Mouse (Mus musculus) kidney, adult 2 months (tissue): ENCODE measurements around the gene Igsf21. TPM values are rescaled to one million over a fixed set of nuclear protein-coding genes. Genes with fewer than 3 reads are reported as not detected.

ENCODE experiments used
- DNase-seq: peaks from one replicate; pipeline ENCODE4 v3.0.0; 2021
- H3K27ac ChIP-seq: fragments of 200-500 bp; 2 replicates; pipeline ENCODE4 v1.5.1; 2012; ENCODE audit warnings: low read depth, low read length, control low read depth, inconsistent platforms; ENCODE audit not compliant: insufficient read depth
- H3K27me3 ChIP-seq: fragments of 200-500 bp; replicated peaks from 2 replicates; pipeline ENCODE4 v1.6.1; 2012; ENCODE audit warnings: mild to moderate bottlenecking, moderate library complexity, low read length, inconsistent platforms; ENCODE audit not compliant: control insufficient read depth, insufficient read depth
- H3K36me3 ChIP-seq: fragments of 200-500 bp; 2 replicates; pipeline ENCODE4 v1.6.1; 2012; ENCODE audit warnings: mild to moderate bottlenecking, moderate library complexity, low read length, inconsistent platforms; ENCODE audit not compliant: control insufficient read depth, insufficient read depth
- H3K4me1 ChIP-seq: fragments of 200-500 bp; 2 replicates; pipeline ENCODE4 v1.6.1; 2011; ENCODE audit warnings: low read length; ENCODE audit not compliant: control insufficient read depth, insufficient read depth
- H3K4me3 ChIP-seq: fragments of 200-500 bp; 2 replicates; pipeline ENCODE4 v1.5.1; 2011; ENCODE audit warnings: mild to moderate bottlenecking, low read depth, low read length, control low read depth; ENCODE audit not compliant: insufficient read depth
- CTCF ChIP-seq: fragments of 200-500 bp; conservative IDR thresholded peaks from 2 replicates; pipeline ENCODE4 v1.5.1; 2011; ENCODE audit warnings: low read depth, mild to moderate bottlenecking, control low read depth, low read length, moderate library complexity, mixed read lengths; ENCODE audit not compliant: insufficient read depth, insufficient read length
- POLR2A ChIP-seq: fragments of 200-500 bp; IDR thresholded peaks from one replicate; pipeline ENCODE4 v1.6.1; 2011; ENCODE audit warnings: low read depth, low read length, control low read depth
- WGBS: fragments of 180-500 bp; shearing (Covaris S2); methylation state at CpG from one replicate; pipeline ENCODE4 v1.1.7; 2018; 5-methylcytosine and 5-hydroxymethylcytosine counted together
- polyA plus RNA-seq: library from polyadenylated mRNA; depleted of rRNA; stranded (reverse); fragments of >200 nt; gene quantifications from 2 replicates; pipeline ENCODE4 v1.2.3, GENCODE M21; 2012

Gene Igsf21
- polyA plus RNA-seq, 1 experiment = 0.39 TPM

GRCm38 (mm10) chr4:140245286-140246179 is 1.1 kb downstream of the Igsf21 start:
- TF ChIP-seq CTCF = no peak
- TF ChIP-seq POLR2A = no peak
- Histone ChIP-seq H3K4me3 (no peak overlapping the region), H3K36me3 (no peaks in the 10 kb centered on the region), H3K4me1 (no peaks in the 10 kb centered on the region), H3K27me3 (peaks cover 8% of the 10 kb centered on the region), H3K27ac (no peak overlapping the region)
- DNase-seq = no peak
- WGBS = 5% methylated on average over 23 of the region's 23 CpGs

- no peaks in the 10 kb centered on the region for H3K4me1 ChIP-seq
- H3K27me3 ChIP-seq = peaks cover 8% of the 10 kb centered on the region
- no peaks in the 10 kb centered on the region for H3K36me3 ChIP-seq
- no peak for TF ChIP-seq POLR2A
- no peak for TF ChIP-seq CTCF
- DNase-seq = no peak
- WGBS = 2% methylated on average over 10 of the region's 10 CpGs
- H3K4me3 ChIP-seq = no peak overlapping the region
- no peak overlapping the region for H3K27ac ChIP-seq
Measured at GRCm38 (mm10) chr4:140244835-140245234, 1.7 kb downstream of the Igsf21 start.

- Histone ChIP-seq H3K4me3 (no peak overlapping the region), H3K27me3 (peaks cover 8% of the 10 kb centered on the region)
- WGBS = 2% methylated on average over 40 of the region's 40 CpGs
Measured at GRCm38 (mm10) chr4:140244161-140244813, 2.3 kb downstream of the Igsf21 start.

GRCm38 (mm10) chr4:140243231-140243630 is 3.4 kb downstream of the Igsf21 start:
- no peak for DNase-seq
- Histone ChIP-seq H3K4me3 (no peak overlapping the region), H3K27me3 (peaks cover 8% of the 10 kb centered on the region), H3K4me1 (no peaks in the 10 kb centered on the region), H3K36me3 (no peaks in the 10 kb centered on the region), H3K27ac (no peak overlapping the region)
- TF ChIP-seq POLR2A = no peak
- TF ChIP-seq CTCF = no peak
- 11% methylated on average over 16 of the region's 16 CpGs for WGBS

More at GRCm38 (mm10) chr4:140244161-140244813, 2.3 kb downstream of the Igsf21 start:
- no peak for DNase-seq
- Histone ChIP-seq H3K36me3 (no peaks in the 10 kb centered on the region), H3K27ac (no peak overlapping the region), H3K4me1 (no peaks in the 10 kb centered on the region)
- TF ChIP-seq POLR2A (no peak), CTCF (no peak)

GRCm38 (mm10) chr4:140242291-140242690 is 4.3 kb downstream of the Igsf21 start:
- peaks cover 8% of the 10 kb centered on the region for H3K27me3 ChIP-seq
- WGBS = 57% methylated on average over 1 of the region's 1 CpGs
- no peaks in the 10 kb centered on the region for H3K36me3 ChIP-seq

GRCm38 (mm10) chr4:140237305-140237741 is 9.3 kb downstream of the Igsf21 start:
- Histone ChIP-seq H3K27ac (no peak overlapping the region), H3K4me1 (no peaks in the 10 kb centered on the region), H3K27me3 (no peaks in the 10 kb centered on the region), H3K4me3 (no peak overlapping the region), H3K36me3 (no peaks in the 10 kb centered on the region)
- no peak for TF ChIP-seq POLR2A
- no peak for TF ChIP-seq CTCF
- 29% methylated on average over 10 of the region's 10 CpGs for WGBS
- DNase-seq = no peak

More at GRCm38 (mm10) chr4:140242291-140242690, 4.3 kb downstream of the Igsf21 start:
- no peak overlapping the region for H3K4me3 ChIP-seq
- H3K4me1 ChIP-seq = no peaks in the 10 kb centered on the region
- H3K27ac ChIP-seq = no peak overlapping the region
- DNase-seq = no peak
- TF ChIP-seq CTCF (no peak), POLR2A (no peak)

- H3K4me1 ChIP-seq = no peaks in the 10 kb centered on the region
- TF ChIP-seq POLR2A = no peak
- TF ChIP-seq CTCF = no peak
- no peaks in the 10 kb centered on the region for H3K27me3 ChIP-seq
- DNase-seq = no peak
- H3K27ac ChIP-seq = no peak overlapping the region
- no peak overlapping the region for H3K4me3 ChIP-seq
- 61% methylated on average over 9 of the region's 9 CpGs for WGBS
- no peaks in the 10 kb centered on the region for H3K36me3 ChIP-seq
Measured at GRCm38 (mm10) chr4:140235361-140236153, 11.0 kb downstream of the Igsf21 start.
